Mouse (Mus musculus): Measurements from ENCODE around the gene Ccdc189.
A peak's percentile ranks its signal among the peaks of the same experiment; 100 is the strongest.

The Ccdc189 gene

DNA sequence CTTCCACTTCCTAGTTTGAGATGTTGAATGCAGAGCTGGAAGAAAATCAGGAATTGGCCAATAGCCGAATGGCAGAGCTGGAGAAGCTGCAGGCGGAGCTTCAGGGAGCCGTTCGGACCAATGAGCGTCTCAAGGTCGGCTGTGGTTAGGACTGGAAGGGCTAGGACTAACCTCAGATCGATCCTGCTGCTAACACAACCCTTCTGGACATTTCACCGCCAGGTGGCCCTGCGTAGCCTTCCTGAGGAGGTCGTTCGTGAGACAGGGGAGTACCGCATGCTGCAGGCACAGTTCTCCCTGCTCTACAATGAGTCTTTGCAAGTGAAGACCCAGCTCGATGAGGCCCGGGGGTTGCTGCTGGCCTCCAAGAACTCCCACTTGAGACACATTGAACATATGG, 4.2 kb upstream of the Ccdc189 start:
- no peak for DNase-seq (ENCODE audit: low spot score)

- no peak for DNase-seq (ENCODE audit: low spot score)
Observed at GRCm38 (mm10) chr7:127591108-127591507, 2.7 kb upstream of the Ccdc189 start.

GRCm38 (mm10) chr7:127589637-127590036, 1.2 kb upstream of the Ccdc189 start:
- DNase-seq (ENCODE audit: low spot score) = no peak

- DNase-seq (ENCODE audit: low spot score) = no peak
Observed at GRCm38 (mm10) chr7:127588901-127589300, 506 bp upstream of the Ccdc189 start.

DNA sequence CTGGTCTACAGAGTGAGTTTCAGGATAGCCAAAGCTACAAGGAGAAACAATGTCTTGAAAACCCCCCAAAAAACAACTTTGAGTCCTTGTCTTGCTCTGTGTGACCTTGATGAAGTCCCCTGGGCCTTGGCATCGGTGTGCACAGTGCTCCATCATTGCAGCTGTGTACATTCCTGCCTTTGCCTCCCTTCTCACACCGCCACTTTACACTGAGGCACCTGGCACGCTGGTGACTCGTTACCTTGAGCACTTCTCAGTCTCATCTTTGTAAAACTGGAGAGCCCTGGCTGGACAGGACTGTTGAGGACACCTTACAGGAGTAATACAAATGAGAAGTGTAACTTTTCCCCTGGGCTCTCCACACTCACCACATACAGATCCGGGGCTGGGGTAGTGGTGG, 1.2 kb downstream of the Ccdc189 start:
- DNase-seq (ENCODE audit: low spot score) = no peak

DNA sequence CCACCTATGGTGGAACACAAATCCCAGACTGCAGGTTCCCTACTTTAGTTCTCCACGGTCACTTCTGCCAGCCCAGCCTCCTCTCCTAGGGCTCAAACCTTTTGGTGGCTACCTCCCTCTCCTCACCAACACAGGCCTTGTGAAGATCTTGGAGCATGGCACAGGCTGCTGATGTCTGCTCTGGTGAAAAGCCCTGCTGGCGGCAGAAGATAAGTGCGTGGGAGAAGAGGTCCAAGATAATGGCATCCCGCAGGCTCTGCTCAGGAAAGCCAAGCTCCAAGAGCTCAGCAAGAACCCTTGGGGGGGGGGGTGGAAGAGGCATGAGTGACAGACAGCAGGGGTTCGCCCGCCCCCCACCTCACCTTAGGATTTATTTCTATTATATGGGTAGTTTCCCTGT, 2.2 kb downstream of the Ccdc189 start:
- no peak for DNase-seq (ENCODE audit: low spot score)

GRCm38 (mm10) chr7:127585031-127585430, 3.4 kb downstream of the Ccdc189 start:
- DNase-seq (ENCODE audit: low spot score) = no peak

DNA sequence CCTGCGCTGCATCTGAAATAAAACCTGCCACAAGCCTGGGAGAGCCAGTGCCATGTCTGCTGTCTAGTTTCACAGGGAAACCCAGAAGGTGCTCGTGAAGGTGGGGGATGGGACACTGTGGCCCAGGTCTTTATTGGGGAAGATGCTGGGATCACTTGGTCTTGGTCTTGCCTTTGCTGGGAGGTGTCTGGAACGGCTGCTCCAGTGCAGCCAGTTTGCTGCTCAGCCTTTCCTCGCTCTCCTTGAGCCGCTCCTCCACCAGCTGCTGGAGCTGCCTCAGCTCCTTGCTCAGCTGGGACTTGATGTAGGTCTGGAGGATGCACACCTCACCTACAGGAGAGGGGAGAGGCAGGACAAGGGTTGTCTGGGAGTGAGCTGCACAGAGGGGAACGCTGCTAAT, 5.1 kb downstream of the Ccdc189 start:
- no peak for DNase-seq (ENCODE audit: low spot score)

GRCm38 (mm10) chr7:127574115-127574514, 14.3 kb downstream of the Ccdc189 start:
- no peak for DNase-seq (ENCODE audit: low spot score)

DNA sequence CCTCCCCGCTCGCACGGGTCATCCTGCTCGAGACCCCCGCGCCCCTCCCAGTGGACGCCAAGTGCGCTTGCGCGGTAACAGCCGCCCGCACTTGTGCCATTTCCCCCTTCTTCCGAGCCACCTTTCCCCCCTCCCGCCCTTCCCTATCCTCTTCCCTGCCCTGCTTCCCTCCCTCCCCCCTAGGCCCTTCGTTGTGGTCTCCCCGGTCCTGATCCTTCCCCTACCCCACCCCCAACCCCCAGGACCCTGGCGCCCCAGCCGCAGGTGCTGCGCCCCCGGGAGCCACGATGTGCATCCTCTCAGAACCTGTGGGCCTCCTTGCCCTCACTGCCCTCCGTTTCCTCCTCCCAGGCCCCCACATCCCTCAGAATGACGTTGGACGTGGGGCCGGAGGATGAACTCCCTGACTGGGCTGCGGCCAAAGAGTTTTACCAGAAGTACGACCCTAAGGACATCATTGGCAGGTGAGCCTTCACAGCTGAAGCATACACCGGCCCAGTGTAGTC, 14.8 kb downstream of the Ccdc189 start:
- DNase-seq (ENCODE audit: low spot score) = no peak

DNA sequence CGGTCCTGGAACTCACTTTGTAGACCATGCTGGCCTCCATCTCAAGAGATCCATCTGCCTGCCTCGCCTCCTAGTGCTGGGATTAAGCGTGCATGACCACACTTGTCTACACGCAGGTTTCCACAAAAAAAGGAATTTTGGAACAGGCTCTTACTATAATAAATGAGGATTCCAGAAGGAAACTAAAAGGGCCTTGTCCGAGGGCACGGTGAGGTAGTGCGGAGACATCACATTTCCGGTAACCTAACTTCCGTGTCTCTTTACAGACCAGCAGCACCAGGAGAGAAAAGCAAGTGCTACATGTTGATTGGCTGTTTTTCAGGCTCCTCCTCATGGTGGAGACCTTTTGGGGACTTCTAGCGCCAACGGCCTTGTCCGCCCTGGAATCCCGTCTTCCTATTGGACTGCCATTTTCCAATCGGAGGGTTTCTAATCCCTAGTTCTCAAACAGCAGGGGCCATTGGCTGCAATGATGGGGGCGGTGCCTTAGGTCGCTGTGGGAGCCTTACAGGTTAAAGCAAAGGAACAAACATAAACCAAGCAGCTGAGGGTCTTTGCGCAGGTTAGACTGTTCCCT, 15.4 kb downstream of the Ccdc189 start, which contains the start of gene Phkg2:
Gene Phkg2 (plus strand): TSS at position 446 of the 577 bp plus-strand sequence.
- DNase-seq (ENCODE audit: low spot score) = peak; percentile 77

- no peak for DNase-seq (ENCODE audit: low spot score)
Observed at GRCm38 (mm10) chr7:127564381-127565150, 23.8 kb downstream of the Ccdc189 start.

DNA sequence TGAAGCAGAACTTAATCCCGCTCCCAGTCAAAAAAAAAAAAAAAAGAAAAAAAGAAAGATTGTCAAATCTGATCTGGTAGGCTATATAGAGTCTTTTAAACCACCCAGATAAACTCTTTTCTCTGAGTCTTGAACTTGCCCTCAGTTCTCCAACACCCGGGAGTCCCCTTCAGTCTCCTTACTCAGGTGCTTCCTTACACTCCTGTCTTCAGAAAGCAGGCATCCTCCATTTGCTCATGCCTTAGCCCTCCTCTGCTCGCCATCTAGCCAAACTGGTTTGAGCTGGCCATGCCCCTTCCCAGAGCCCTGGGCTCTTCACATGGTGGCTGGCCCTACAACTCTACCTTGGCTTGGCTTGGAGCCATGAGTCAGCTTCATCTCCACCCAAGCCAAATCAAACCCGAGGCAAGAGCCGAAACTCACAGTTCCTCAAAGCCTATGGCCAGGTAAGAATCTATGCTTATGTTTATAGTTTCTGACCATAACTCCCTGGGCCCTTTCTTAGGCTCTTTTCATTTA, 27.0 kb downstream of the Ccdc189 start, which contains the start of gene Tmem265:
Gene Tmem265 (plus strand): TSS at position 51 of the 519 bp plus-strand sequence.
- DNase-seq (ENCODE audit: low spot score) = no peak

DNA sequence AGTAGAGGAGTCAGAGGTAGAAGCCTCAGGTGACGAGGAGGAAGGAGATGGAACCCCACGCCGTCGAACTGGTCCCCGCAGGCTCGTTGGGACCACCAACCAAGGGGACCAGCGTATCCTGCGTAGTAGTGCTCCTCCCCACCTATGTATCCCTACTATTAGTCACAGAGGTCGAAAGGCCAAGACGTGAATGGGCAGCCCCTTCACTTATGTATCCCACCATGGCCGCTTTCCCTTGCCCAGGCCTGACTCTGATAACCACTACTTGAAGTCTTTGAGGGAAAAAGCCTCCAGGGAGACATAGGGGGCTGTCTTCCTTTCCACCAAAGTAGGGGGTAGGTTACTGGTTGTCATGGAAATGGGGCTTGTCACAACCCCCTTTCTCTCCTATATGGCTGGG, 27.8 kb downstream of the Ccdc189 start:
- no peak for DNase-seq (ENCODE audit: low spot score)

- no peak for DNase-seq (ENCODE audit: low spot score)
Observed at GRCm38 (mm10) chr7:127551558-127551957, 36.8 kb downstream of the Ccdc189 start.

DNA sequence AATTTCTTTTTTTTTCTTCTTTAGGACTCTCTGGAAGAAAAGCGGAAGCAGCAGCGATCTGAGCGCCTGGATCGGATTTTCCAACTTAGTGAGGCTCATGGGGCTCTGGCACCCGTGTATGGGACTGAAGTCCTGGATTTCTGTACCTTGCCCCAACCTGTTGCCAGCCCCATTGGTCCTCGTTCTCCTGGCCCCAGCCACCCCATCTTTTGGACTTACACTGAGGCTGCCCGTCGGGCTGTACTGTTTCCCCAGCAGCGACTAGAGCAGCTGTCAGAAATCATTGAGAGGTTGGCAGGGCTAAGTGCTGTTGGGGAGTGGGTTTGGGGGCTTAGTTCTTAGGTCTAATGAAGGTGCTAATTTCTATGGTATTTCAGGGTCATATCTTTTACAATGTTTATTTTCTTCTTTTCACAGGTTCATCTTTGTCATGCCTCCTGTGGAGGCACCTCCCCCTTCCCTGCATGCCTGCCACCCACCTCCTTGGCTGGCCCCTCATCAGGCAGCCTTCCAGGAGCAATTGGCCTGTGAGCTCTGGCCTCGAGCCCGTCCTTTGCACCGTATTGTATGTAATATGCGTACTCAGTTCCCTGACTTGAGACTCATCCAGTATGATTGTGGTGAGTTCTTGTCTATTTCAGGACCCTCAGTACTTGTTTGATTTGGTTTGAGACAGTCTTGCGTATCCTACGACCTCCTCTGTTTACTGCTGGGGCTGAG, 39.1 kb downstream of the Ccdc189 start:
- no peak for DNase-seq (ENCODE audit: low spot score)

- no peak for DNase-seq (ENCODE audit: low spot score)
Observed at GRCm38 (mm10) chr7:127541671-127542070, 46.7 kb downstream of the Ccdc189 start.

All from urinary bladder, postnatal 25 days (tissue).